Mouse (Mus musculus) yolk sac, embryonic 10.5 days (tissue): ENCODE measurements around the gene Ss18l1.
A peak's percentile ranks its signal among the peaks of the same experiment; 100 is the strongest.

Source experiments
- DNase-seq: peaks from one replicate; pipeline ENCODE4 v3.0.0-alpha.2; 2017; ENCODE audit warnings: low spot score

The Ss18l1 gene

GRCm38 (mm10) chr2:180118661-180119438, 76.5 kb downstream of the Ss18l1 start, which contains the start of gene Osbpl2:
Osbpl2 (plus strand) TSS chr2:180119306.
- peak; percentile 100 for DNase-seq
